Mouse (Mus musculus): ENCODE data around the gene Hat1.

The Hat1 gene

DNA sequence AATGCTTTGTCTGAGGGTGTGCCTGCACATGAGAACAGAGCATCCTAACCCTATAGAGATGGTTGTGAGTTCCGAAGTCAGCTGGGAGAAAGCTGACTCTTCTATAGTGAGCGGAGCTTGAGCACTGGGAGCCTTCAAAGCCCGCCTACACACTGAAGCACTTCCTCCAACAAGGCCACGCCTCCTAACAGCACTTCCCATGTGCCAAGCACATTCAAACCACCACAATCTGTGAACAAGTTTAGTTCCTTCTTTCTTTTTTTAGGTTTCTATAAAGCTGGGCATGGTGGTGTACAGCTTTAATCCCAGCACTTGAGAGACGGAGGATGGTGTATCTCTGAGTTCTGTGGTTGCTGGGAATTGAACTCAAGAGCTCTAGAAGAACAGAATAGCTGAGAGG, 11.3 kb upstream of the Hat1 start:
- no peak for DNase-seq

DNA sequence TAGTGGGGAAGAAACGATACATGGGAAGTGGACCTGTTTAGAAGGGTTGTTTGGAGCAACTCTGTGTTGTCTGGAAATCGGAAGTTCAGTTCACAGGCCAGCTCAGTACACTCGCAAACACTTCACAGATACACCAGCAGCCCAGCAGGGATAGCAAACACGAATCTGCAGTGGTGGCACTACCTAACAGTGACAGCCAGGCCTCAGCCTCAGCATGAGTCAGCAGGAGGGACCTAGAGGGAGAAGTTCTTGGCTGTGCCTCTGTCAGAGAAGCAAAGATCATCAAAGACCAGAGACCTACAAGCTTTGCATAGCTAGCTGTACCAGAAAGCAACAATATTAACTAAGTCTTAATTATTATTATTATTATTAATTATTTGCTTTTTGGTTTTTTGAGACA, 6.8 kb upstream of the Hat1 start:
- DNase-seq = no peak

DNA sequence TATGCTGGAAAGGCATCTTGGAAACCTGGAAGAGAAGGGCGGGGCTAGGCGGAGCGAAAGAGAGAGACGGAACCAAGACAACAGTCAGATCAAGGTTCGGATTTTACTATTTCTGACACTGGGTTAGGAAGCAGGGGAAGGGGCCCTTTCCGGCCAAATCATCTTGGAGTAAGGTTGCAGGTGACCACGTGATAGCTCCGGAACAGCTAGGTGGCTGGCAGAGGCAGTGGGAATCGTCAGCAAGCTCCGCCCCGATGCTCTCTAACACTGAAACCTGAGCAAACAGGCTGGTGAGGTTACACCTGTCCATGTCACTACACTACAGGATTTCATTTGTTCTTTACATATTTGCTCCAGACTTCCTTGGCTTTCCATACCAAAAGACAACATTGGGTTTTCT, 4.9 kb upstream of the Hat1 start:
- DNase-seq = no peak

GRCm38 (mm10) chr2:71387766-71388165, 992 bp upstream of the Hat1 start:
- DNase-seq = peak; percentile 11

- no peak for DNase-seq
Observed at GRCm38 (mm10) chr2:71389864-71390263, 1.1 kb downstream of the Hat1 start.

DNA sequence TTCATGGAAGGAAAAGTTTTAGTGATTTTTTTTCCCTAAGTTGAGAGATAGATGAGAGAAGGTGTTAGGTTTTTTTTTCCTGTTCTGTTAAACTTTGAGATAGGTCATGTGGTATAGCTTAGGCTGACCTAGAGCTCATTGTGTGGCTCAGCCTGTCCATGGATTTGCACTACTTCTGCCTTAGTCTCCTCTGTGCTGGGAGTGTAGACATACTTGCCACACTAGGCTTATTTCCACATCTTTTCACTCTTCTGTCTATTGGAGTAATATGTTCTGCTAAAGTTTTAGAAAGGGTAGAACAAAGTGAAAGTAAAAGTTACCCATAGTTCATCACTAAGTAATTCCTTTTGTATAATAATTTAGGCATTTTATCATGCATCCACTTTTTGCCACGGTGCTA, 16.9 kb downstream of the Hat1 start:
- no peak for DNase-seq

- DNase-seq = no peak
Observed at GRCm38 (mm10) chr2:71418760-71419280, 30.1 kb downstream of the Hat1 start.

DNA sequence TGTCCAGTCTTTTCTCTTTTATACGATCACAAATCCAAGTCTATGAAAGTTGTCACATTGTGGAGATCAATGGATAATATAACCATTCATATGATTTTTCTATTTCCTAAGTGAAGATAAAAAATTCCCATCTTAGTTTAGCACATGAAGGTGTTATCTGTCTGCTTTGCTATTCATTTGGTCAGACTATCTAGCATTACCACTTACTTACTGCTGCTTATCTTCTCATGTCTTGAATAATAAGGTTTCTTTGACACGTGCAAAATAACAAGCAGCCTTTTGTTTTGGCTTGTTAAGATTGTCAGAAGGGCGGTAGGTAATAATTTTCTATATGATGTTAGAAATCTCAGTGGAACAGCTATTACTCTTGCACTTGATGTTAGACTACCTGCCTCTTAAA, 30.6 kb downstream of the Hat1 start:
- DNase-seq = no peak

DNA sequence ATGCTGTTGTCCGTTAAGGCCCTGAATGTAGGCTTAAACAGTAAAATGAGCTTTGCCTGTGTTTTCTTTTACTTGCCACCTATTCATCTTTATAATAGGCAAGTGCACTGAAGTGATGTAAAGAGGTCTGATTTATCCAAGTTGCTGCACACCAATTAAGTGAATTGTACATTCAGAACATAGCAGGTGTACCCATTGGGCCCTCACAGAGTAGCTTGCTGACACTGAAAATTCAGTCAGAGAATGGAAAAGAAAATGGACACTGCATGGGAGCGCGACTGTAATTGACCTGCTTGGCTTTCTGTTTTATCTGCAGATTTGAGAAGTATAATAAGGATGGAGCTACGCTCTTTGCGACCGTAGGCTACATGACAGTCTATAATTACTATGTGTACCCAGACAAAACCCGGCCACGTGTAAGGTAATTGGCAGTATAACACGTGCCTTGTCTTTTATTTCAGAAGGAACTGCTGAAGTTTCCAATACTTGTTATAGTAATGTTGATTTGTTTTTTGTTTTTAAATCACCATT, 32.2 kb downstream of the Hat1 start:
- DNase-seq = no peak

GRCm38 (mm10) chr2:71424545-71424944, 35.8 kb downstream of the Hat1 start:
- no peak for DNase-seq

DNA sequence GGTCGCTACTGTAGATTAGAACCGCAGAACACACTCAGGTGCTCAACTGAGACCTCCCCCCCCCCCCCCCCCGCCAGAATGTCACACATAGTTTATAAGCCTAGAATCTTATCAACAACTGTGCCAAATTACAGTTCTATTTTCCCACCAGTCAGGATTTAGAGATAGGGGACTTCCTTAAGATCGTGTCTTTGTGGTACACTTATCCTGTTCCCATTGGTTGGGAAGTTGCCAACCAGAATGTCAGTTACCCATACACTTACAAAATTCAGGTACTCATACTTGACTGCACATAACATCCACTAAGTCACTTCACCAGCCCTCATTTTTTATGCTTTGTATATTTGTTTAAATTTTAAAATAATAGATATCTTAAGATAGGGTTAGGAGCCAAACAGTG, 46.7 kb downstream of the Hat1 start:
- DNase-seq = no peak

DNA sequence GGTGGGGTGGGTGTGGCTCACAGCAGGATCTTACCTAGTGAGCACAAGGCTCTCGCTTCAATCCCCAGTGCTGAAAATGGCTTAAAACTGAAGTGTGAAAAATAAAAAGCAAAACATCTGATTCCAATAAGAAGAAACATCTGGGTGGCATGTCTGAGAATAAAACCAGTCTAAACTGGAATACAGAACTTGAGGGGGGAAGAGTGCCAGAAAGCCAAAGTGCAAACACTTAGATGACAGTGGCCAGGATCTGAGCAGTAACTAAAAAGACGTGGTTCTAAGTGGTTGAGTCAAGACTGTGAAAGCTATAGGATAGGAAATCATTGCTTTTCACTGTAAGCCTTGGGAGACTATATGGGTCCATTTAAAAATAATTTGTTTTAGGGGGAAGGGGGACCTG, 54.6 kb downstream of the Hat1 start:
- DNase-seq = no peak

DNA sequence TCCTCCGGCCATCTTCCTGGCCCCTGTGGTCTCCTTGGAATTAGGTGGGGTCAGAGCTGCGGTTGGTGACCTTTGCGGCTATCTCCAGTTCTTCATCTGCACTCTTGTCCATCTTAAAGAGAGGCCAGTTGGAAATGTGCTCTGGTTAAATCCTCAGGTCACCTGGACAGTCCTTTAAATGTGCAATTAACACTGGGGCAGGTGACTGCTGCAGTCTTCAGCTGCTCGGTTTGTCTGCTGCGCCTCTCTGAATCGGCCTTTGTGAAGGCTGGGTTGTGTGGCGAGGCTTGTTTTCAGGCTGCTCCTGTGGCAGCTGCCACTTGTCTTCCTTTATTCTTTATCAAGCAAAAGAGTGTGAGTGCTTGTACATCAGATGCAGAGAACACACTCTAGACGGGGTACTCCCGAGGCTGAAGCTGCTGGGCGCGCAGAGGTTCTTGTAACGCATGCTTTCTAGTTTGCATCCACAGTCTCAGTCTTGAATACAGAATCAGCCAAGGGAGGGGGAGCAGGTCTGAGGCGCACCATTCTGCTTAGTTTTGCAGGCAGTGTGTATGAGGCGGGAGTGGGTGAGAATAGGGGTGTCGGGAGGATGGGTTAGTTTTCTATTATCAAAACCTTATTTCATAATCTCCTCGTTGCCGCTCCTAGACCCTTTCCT, 56.9 kb downstream of the Hat1 start:
- DNase-seq = no peak

DNA sequence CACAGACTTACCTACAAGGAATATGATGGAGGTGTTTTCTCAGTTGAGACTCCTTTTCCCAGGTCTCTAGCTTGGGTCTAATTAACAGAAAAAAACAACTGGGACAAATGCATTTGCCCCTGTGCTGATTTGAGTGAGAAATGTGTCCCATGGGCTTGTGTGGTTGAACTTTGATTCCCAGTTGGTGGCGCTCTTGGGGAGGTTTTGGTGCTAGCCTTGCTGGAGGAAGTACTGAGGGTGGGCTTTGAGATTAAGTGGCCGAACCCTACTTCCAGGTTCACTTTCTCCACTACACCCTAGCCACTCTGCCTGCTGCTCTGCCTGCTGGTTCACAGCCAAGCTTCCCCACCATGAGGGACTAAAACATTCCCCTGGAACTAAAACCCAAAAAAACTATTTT, 60.8 kb downstream of the Hat1 start:
- no peak for DNase-seq

DNA sequence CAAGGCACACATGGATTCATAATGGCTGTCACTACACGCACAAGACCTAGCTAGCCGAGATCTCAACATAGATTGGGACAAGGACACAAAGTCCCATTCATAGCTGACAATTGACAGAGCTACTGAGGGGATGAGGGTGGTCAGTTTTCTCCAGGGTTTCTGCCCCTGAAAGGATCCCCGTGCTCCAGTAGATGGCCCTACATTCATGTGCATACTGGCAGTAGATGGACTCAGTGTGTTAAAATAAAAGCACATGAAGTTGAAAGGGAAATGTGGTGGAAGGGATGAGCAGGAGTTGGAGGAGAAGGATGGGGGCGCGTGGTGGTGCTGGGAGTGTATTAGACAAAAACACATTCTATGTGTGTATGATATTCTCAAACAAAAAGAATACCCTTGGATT, 63.0 kb downstream of the Hat1 start:
- no peak for DNase-seq

DNA sequence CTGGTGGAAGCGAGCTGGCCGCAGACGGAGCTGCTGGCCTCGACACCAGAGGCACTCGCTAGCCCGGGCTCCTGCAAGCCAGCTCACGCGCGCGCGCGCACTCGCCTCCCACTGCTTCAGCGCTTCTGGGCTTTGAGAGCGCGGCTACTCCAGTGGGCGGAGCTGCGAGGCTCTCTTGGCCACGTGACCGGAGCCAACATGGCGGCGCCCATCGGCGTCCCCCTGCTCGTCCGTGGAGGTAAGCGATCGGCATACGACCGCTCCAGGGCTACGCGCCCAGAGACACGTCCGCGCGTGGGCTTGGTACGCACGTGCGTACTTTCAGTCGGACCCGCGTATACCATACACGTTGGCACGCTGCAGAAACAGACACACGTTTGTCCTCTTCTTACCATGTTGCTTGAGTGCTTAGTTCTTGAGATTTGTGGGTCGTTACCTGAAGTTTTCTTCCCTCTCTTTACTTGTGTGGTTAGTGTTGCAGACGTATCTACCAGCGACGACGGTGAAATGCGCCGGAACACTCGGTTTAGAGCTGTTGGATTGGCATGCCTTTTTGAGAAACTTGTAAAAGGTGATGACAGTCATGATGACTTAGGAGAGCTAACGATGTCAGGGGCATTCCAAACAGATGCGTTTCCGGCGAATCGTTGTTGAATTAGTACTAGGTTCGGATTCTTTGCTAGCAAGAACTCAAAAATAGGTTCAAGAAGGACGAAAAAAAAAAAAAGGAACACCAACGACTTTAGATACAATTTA, 64.6 kb downstream of the Hat1 start, which contains the start of gene Metap1d:
Gene Metap1d, plus strand, starts transcription at position 116 of the 756 bp plus-strand sequence.
- DNase-seq = peak; percentile 96

DNA sequence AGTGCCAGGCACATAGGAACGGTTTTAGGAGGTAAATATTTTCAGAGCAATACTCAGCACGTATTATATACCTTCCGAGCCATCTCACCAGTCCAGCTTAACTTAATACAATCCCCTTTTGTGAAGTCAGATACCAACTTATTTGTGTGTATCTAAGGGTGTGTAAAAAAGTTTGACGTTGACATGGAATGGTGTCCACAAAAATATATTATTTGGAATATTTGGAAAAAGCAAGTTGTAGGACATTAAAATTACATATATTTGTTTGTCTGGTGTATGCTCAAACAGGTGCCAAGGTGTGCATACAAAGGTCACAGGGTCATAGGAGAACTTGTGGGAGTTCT, 65.1 kb downstream of the Hat1 start:
- no peak for DNase-seq

- DNase-seq = no peak
Observed at GRCm38 (mm10) chr2:71458624-71459023, 69.9 kb downstream of the Hat1 start.

DNA sequence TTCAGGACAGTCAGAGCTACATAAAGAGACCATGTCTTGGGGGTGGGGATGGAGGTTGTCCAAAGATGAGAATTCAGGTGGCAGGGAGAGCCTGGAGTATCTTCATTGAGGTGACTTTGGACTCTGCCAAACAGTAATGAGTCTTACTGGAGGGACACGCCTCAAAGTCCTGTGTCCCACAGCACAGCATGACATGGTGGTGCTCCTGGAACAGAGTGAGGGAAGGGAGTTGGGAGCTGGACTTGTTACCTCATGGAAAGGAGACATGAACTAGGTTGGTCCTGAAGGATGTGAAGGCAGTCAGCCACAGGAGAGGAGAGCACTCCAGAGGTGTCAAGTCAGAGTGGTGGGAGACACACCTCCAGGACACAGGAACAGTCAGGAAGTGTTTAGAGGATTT, 70.9 kb downstream of the Hat1 start:
- DNase-seq = no peak

DNA sequence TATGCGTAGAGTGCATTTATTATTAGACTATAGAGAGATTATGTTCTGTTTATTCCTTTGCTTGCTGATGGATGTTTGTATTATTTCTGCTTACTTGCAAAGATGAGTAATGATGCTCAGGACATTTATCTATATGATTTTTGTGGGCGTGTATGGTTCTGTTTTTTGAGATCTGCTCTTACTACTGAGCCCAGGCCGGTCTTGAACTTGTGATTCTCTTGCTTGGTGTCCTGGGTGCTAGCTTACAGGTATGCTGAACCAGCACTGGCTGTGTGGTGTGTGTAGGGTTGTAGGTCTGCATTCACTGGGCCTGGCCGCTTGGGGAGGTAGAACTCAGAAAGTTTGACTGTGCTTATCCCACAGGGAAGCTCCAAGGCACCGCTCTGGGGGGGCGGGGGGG, 72.4 kb downstream of the Hat1 start:
- no peak for DNase-seq

DNA sequence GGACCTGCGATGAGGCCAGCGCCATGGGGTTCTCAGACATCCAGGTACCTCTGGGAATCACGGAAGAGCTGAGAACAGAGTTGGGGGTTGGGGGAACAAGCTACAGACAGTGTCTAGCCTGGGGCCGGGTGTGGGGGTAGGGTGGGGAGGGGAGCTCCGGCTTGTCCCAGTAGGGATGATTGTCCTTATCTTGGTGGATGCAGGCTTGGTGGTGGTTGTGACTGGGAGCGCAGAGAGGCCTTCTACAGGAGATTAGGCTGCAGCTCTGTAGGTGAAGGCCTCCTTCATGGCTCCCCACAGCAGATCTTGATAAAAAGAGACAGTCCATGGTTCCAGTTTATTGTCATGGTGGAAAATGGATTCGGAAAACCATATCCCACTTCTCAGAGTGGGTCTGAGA, 72.8 kb downstream of the Hat1 start:
- no peak for DNase-seq

GRCm38 (mm10) chr2:71462066-71462465, 73.3 kb downstream of the Hat1 start:
- DNase-seq = no peak

DNA sequence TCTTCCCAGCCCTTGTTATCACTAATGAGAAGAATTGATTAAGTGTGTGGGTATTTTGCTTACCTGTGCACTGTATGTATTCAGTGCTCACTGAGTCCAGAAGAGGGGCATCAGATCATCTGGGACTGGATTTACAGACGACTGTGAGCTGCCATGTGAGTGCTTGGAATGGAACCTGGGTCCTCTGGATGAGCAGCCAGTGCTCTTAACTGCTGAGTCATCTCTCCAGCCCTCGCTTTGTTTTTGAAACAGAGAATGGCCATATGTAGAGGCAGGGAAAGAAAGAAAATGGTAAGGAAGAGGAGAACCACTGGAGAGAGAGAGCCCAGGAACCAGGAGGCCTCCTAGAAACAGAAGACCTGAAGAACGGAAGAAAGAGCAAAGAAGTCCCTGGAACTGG, 73.8 kb downstream of the Hat1 start:
- DNase-seq = no peak

GRCm38 (mm10) chr2:71466103-71466502, 77.3 kb downstream of the Hat1 start:
- DNase-seq = no peak

Data from kidney, postnatal 10 days (tissue).